Mouse (Mus musculus): ENCODE data around the gene Ctu2. TPM values are rescaled to one million over a fixed set of nuclear protein-coding genes. Genes with fewer than 3 reads are reported as not detected.

Gene Ctu2
- total and polyA plus RNA-seq, 3 experiments, result 23.8 to 63.1 (median 40.4) TPM

DNA sequence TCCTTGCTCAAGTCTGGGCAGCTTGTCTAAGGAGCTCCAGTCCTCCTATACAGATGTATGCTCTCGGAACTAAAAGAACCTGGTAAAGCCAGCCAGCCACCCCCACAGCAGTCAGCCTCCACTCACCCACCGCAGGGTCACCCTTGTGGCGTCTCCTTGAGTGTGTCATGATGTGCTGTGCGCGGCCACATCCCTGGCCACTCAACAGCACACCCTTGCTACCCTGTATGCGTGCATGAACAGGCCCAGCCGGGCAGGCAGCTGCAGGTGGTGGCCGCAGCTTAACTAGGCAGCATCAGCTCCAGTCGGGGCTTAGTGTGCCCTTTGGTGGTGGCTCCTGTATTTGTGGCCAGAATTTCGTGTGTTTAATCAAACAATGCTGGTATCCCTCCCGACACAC lies 18.8 kb upstream of the Ctu2 start:
- Histone ChIP-seq H3K9ac (ENCODE audit: insufficient read depth, low read depth) (no peak overlapping the region), H3K9me3 (replicated peaks; ENCODE audit: low read length) (no peaks in the 10 kb centered on the region), H3K36me3 (replicated peaks in 1 of 2; ENCODE audit: control insufficient read depth in 1 of 2, insufficient read depth in 1 of 2, low read length in 1 of 2) (no peaks in the 10 kb centered on the region), H3K4me2 (ENCODE audit: insufficient read depth, low read depth, poor library complexity, severe bottlenecking) (no peak overlapping the region), H3K4me1 (ENCODE audit: control insufficient read depth in 1 of 2, insufficient read depth in 2 of 2) (peaks cover 9 to 40% of the 10 kb centered on the region in 2 experiments), H3K27ac (ENCODE audit: insufficient read depth, low read depth) (no peak overlapping the region), H3K27me3 (replicated peaks) (peaks cover 41% of the 10 kb centered on the region), H3K4me3 (replicated peaks in 1 of 3; ENCODE audit: low read depth in 2 of 3, low read length in 2 of 3, poor library complexity in 1 of 3) (no peak overlapping the region), H3K79me2 (replicated peaks; ENCODE audit: control insufficient read depth, extremely low read depth, insufficient read depth, poor library complexity, severe bottlenecking) (no peaks in the 10 kb centered on the region)
- in situ Hi-C loops (cut with MboI; ENCODE audit: low pct_ligation_motif_present, low pct_unique_long_range_greater_than_20kb, low sequenced_read_pairs), result no loop called here
- DNase-seq (ENCODE audit: extremely low read depth), result no peak
- dilution Hi-C loops (cut with MboI; ENCODE audit: extremely low pct_ligation_motif_present, extremely low pct_unique_long_range_greater_than_20kb, low sequenced_read_pairs), result no loop called here
- no peak for TF ChIP-seq CHD2 (IDR thresholded peaks at IDR 0.05; ENCODE audit: low read length)
- TF ChIP-seq BHLHE40 (IDR thresholded peaks at IDR 0.05; ENCODE audit: low read depth, low read length), result no peak
- no peak for TF ChIP-seq TBP (conservative IDR thresholded peaks at IDR 0.05; ENCODE audit: low read depth, low read length)
- TF ChIP-seq CHD1 (IDR thresholded peaks at IDR 0.05; ENCODE audit: low read depth, low read length), result no peak
- no peak for TF ChIP-seq CTCF (conservative IDR thresholded peaks at IDR 0.05 in 1 of 2, IDR thresholded peaks at IDR 0.05 in 1 of 2; ENCODE audit: low read depth in 2 of 2, low read length in 2 of 2)
- no peak for TF ChIP-seq HCFC1 (IDR thresholded peaks at IDR 0.05; ENCODE audit: low read depth, low read length)
- no peak for TF ChIP-seq USF1 (IDR thresholded peaks at IDR 0.05; ENCODE audit: low read depth, low read length)
- TF ChIP-seq IRF4 (IDR thresholded peaks at IDR 0.05; ENCODE audit: low read depth, low read length), result no peak
- no peak for TF ChIP-seq KAT2A (IDR thresholded peaks at IDR 0.05; ENCODE audit: insufficient replicate concordance, low read length)

DNA sequence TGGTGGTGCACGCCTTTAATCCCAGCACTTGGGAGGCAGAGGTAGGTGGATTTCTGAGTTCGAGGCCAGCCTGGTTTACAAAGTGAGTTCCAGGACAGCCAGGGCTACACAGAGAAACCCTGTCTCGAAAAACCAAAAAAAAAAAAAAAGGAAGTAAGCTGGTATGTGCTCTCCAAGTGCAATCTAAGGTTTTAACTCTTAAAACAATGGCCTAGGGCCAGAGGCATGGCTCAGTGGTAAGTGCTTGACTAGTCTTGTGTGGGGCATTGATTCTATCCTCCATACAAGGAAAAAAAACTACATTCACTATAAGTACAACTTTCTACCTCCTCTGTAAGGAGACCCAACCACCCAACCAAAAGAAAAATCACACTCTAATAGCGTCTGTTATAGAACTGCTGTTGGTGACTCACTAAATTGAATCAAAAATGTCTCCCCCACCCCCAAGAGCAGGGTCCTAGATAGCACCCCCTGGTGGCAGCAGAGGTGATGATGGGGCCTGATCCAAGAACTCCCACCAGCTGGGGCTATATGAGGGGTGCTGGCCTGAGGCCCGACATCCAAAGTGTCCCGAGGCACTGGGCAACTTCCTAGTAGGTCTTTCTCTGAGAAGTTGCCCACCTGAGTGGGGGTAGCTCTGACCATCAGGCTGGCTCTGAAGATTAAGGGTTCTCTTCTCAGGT lies 16.6 kb upstream of the Ctu2 start:
- no peaks in the 10 kb centered on the region for H3K79me2 ChIP-seq (replicated peaks; ENCODE audit: control insufficient read depth, extremely low read depth, insufficient read depth, poor library complexity, severe bottlenecking)
- H3K9me3 ChIP-seq (replicated peaks; ENCODE audit: low read length), result peaks cover 3% of the 10 kb centered on the region
- no peak overlapping the region for H3K4me3 ChIP-seq (replicated peaks in 1 of 3; ENCODE audit: low read depth in 2 of 3, low read length in 2 of 3, poor library complexity in 1 of 3)
- H3K27ac ChIP-seq (ENCODE audit: insufficient read depth, low read depth), result no peak overlapping the region
- H3K36me3 ChIP-seq (replicated peaks in 1 of 2; ENCODE audit: control insufficient read depth in 1 of 2, insufficient read depth in 1 of 2, low read length in 1 of 2), result no peaks in the 10 kb centered on the region
- H3K4me2 ChIP-seq (ENCODE audit: insufficient read depth, low read depth, poor library complexity, severe bottlenecking), result no peak overlapping the region
- DNase-seq (ENCODE audit: extremely low read depth), result no peak
- TF ChIP-seq ZNF384 (IDR thresholded peaks at IDR 0.05; ENCODE audit: low read depth, low read length), result peak; percentile 34; the same call in 1 of the 2 replicates
- no peak; the same call in 1 of the 2 replicates for TF ChIP-seq RAD21 (IDR thresholded peaks at IDR 0.05; ENCODE audit: low read depth, low read length)
- TF ChIP-seq SMC3 (IDR thresholded peaks at IDR 0.05; ENCODE audit: low read depth, low read length), result peak; percentile 37; the same call in 1 of the 2 replicates
- no peak for TF ChIP-seq ZKSCAN1 (IDR thresholded peaks at IDR 0.05; ENCODE audit: borderline replicate concordance, low read depth, low read length)
- TF ChIP-seq CTCF (conservative IDR thresholded peaks at IDR 0.05 in 1 of 2, IDR thresholded peaks at IDR 0.05 in 1 of 2; ENCODE audit: low read depth in 2 of 2, low read length in 2 of 2), result peak; percentile 10 to 50; a peak in 2 of 4 replicates
- no peak for TF ChIP-seq NRF1 (IDR thresholded peaks at IDR 0.05; ENCODE audit: low read depth, low read length)
- TF ChIP-seq USF1 (IDR thresholded peaks at IDR 0.05; ENCODE audit: low read depth, low read length), result no peak
- no peak for TF ChIP-seq MYC (IDR thresholded peaks at IDR 0.05; ENCODE audit: low read depth, low read length)
- TF ChIP-seq POLR2AphosphoS2 (IDR thresholded peaks at IDR 0.05; ENCODE audit: low read depth, low read length), result no peak
- no peak for TF ChIP-seq MAX (IDR thresholded peaks at IDR 0.05; ENCODE audit: low read length)
- no peak for TF ChIP-seq JUND (conservative IDR thresholded peaks at IDR 0.05; ENCODE audit: low read depth, low read length)
- dilution Hi-C loops (cut with MboI; ENCODE audit: extremely low pct_ligation_motif_present, extremely low pct_unique_long_range_greater_than_20kb, low sequenced_read_pairs), result no loop called here
- in situ Hi-C loops (cut with MboI; ENCODE audit: low pct_ligation_motif_present, low pct_unique_long_range_greater_than_20kb, low sequenced_read_pairs), result no loop called here
- H3K4me1 ChIP-seq (ENCODE audit: control insufficient read depth in 1 of 2, insufficient read depth in 2 of 2), result peaks cover 9 to 48% of the 10 kb centered on the region in 2 experiments
- peaks cover 45% of the 10 kb centered on the region for H3K27me3 ChIP-seq (replicated peaks)
- no peak overlapping the region for H3K9ac ChIP-seq (ENCODE audit: insufficient read depth, low read depth)

Data from CH12.LX (cell line).